Mouse (Mus musculus): ENCODE data around the gene Crybg1. TPM values are rescaled to one million over a fixed set of nuclear protein-coding genes. Genes with fewer than 3 reads are reported as not detected.
A peak's percentile ranks its signal among the peaks of the same experiment; 100 is the strongest.

Crybg1 gene
- polyA plus RNA-seq, 1 experiment: 4.2 TPM

DNA sequence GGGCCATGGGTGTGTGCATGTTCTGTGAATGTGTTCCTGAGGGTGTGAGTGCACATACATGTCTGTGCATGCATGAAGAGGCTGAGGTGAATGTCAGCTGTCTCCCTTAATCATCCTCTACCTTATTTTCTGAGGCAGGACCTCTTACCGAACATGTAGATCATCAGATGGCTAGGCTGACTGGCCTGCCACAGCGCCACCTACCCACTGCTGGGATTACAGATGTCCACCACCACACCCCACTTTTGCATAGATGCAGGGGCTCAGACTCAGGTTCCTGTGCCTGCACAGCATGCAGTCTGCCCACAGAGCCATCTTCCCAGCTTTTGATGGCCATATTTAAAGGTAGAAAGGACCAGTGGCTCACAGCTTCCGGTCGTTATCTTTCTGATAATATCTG lies 103.9 kb downstream of the Crybg1 start:
- no peak overlapping the region for H3K4me3 ChIP-seq (ENCODE audit: low read depth, low read length)
- H3K27me3 ChIP-seq (ENCODE audit: control insufficient read depth, insufficient read depth, low read length, poor library complexity, severe bottlenecking): no peaks in the 10 kb centered on the region; the same call in 1 of the 2 replicates
- no peak overlapping the region for H3K9ac ChIP-seq (ENCODE audit: low read depth, poor library complexity, severe bottlenecking)
- no peaks in the 10 kb centered on the region for H3K9me3 ChIP-seq (replicated peaks; ENCODE audit: control insufficient read depth, insufficient read depth, low read length, poor library complexity, severe bottlenecking)
- no peak overlapping the region for H3K27ac ChIP-seq (ENCODE audit: insufficient read depth, low read length)
- TF ChIP-seq CTCF (IDR thresholded peaks at IDR 0.05; ENCODE audit: low read depth, low read length): peak; percentile 71
- TF ChIP-seq EP300 (IDR thresholded peaks at IDR 0.05; ENCODE audit: insufficient read depth, low read depth, low read length): no peak
- H3K36me3 ChIP-seq (ENCODE audit: control insufficient read depth, insufficient read depth, low read length, poor library complexity, severe bottlenecking): no peaks in the 10 kb centered on the region
- no peaks in the 10 kb centered on the region for H3K4me1 ChIP-seq (ENCODE audit: control insufficient read depth, insufficient read depth, low read length)

DNA sequence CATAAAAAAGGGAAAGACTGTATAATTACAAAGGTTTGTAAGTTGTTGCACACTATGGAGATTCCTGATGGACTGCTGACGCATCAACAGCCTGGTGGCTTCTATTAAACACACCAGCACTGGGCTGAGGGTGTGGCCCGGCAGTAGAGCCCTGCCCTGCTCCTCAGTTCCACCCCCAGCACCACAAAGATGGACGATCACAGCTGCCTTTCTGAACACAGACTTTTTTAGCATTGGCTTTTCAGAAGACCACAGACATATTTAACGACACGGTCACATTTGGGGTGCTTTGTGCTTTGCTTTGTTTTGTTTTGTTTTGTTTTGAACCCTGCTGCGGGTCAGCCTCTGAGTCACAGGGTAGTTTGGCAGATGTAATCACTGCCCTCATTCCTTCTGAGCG lies 105.0 kb downstream of the Crybg1 start:
- no peak overlapping the region for H3K4me3 ChIP-seq (ENCODE audit: low read depth, low read length)
- no peak for TF ChIP-seq POLR2A (IDR thresholded peaks at IDR 0.05; ENCODE audit: insufficient read depth, low read length)
- no peak for TF ChIP-seq CTCF (IDR thresholded peaks at IDR 0.05; ENCODE audit: low read depth, low read length)
- no peak for TF ChIP-seq EP300 (IDR thresholded peaks at IDR 0.05; ENCODE audit: insufficient read depth, low read depth, low read length)
- H3K4me1 ChIP-seq (ENCODE audit: control insufficient read depth, insufficient read depth, low read length): no peaks in the 10 kb centered on the region
- no peak overlapping the region for H3K27ac ChIP-seq (ENCODE audit: insufficient read depth, low read length)
- no peaks in the 10 kb centered on the region; the same call in 1 of the 2 replicates for H3K27me3 ChIP-seq (ENCODE audit: control insufficient read depth, insufficient read depth, low read length, poor library complexity, severe bottlenecking)
- no peak overlapping the region for H3K9ac ChIP-seq (ENCODE audit: low read depth, poor library complexity, severe bottlenecking)
- no peaks in the 10 kb centered on the region for H3K9me3 ChIP-seq (replicated peaks; ENCODE audit: control insufficient read depth, insufficient read depth, low read length, poor library complexity, severe bottlenecking)
- H3K36me3 ChIP-seq (ENCODE audit: control insufficient read depth, insufficient read depth, low read length, poor library complexity, severe bottlenecking): no peaks in the 10 kb centered on the region

DNA sequence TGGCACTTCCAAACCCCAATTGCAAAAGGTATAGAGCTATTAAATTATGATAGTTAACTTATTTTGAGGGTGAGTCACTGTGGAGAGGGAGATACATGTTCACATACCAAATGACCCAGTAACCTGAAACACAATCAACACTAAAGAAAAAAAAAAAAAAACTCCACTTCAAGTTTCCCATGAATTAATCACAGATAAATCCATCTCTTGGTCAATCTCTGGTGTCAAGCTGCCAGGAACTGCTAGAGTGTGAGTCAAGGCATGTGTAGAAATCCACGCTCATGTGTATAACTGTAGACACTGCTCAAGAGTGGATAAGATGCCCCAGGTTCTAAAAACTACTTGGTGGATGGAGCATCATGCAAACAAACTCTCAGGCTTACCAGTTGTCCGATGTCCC lies 109.5 kb downstream of the Crybg1 start:
- no peak overlapping the region for H3K4me3 ChIP-seq (ENCODE audit: low read depth, low read length)
- no peaks in the 10 kb centered on the region for H3K9me3 ChIP-seq (replicated peaks; ENCODE audit: control insufficient read depth, insufficient read depth, low read length, poor library complexity, severe bottlenecking)
- no peak overlapping the region for H3K9ac ChIP-seq (ENCODE audit: low read depth, poor library complexity, severe bottlenecking)
- no peak overlapping the region for H3K27ac ChIP-seq (ENCODE audit: insufficient read depth, low read length)
- no peaks in the 10 kb centered on the region for H3K36me3 ChIP-seq (ENCODE audit: control insufficient read depth, insufficient read depth, low read length, poor library complexity, severe bottlenecking)
- no peaks in the 10 kb centered on the region; the same call in 1 of the 2 replicates for H3K27me3 ChIP-seq (ENCODE audit: control insufficient read depth, insufficient read depth, low read length, poor library complexity, severe bottlenecking)
- no peak for TF ChIP-seq CTCF (IDR thresholded peaks at IDR 0.05; ENCODE audit: low read depth, low read length)
- TF ChIP-seq EP300 (IDR thresholded peaks at IDR 0.05; ENCODE audit: insufficient read depth, low read depth, low read length): no peak
- no peak for TF ChIP-seq POLR2A (IDR thresholded peaks at IDR 0.05; ENCODE audit: insufficient read depth, low read length)
- no peaks in the 10 kb centered on the region for H3K4me1 ChIP-seq (ENCODE audit: control insufficient read depth, insufficient read depth, low read length)

DNA sequence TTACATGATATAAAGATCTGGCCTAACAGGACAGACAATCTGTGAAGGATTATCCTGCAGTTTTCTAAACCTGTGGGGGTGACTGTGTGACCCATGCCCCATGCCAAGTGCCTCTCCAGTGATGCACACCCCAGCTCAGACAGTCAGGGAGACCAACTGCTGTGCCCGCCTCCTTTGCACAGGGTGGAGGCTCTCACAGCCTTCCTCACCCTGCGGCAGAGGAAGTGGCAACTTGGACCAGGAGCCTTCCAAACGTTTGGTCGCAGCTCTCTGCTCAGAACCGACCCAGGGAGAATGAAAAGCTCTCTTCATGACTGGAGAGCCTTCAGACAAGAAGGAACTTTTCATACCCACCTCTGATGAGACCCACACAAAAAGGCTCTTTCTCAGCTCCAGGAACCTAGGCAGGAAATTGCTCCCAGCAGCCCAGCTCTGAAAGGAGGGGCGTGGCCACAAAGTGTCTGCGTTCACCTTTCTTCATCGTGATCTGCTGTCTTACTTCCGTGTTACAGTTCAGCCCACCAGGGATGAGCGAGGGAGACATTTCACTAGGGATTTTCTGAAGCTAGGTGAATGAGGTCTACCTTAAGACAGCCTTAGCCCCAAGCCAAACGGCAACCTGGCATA lies 110.6 kb downstream of the Crybg1 start:
- H3K9ac ChIP-seq (ENCODE audit: low read depth, poor library complexity, severe bottlenecking): no peak overlapping the region
- no peaks in the 10 kb centered on the region for H3K9me3 ChIP-seq (replicated peaks; ENCODE audit: control insufficient read depth, insufficient read depth, low read length, poor library complexity, severe bottlenecking)
- H3K27me3 ChIP-seq (ENCODE audit: control insufficient read depth, insufficient read depth, low read length, poor library complexity, severe bottlenecking): no peaks in the 10 kb centered on the region; the same call in 1 of the 2 replicates
- no peaks in the 10 kb centered on the region for H3K36me3 ChIP-seq (ENCODE audit: control insufficient read depth, insufficient read depth, low read length, poor library complexity, severe bottlenecking)
- H3K4me1 ChIP-seq (ENCODE audit: control insufficient read depth, insufficient read depth, low read length): no peaks in the 10 kb centered on the region
- no peak overlapping the region for H3K27ac ChIP-seq (ENCODE audit: insufficient read depth, low read length)
- no peak for TF ChIP-seq POLR2A (IDR thresholded peaks at IDR 0.05; ENCODE audit: insufficient read depth, low read length)
- H3K4me3 ChIP-seq (ENCODE audit: low read depth, low read length): no peak overlapping the region

DNA sequence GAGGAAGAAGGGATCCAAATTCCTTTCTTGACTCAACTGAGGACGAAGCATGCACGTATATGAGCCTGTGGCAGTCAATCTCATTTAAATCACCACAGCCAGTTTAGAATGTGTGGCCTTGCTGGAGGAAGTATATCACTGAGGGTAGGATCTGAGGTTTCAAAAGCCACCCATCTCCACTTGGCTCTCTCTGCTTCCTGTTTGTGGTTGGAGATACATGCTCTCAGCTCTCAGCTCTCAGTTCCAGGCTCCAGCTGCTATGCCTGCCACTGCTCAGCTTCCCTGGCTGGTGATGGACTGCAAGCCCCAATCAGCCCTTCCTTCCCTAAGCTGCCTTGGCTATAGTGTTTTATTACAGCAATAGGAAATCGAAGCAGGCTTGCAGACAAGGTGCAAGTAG lies 119.1 kb downstream of the Crybg1 start:
- Histone ChIP-seq H3K4me3 (ENCODE audit: low read depth, low read length) (no peak overlapping the region), H3K27me3 (ENCODE audit: control insufficient read depth, insufficient read depth, low read length, poor library complexity, severe bottlenecking) (no peaks in the 10 kb centered on the region; the same call in 1 of the 2 replicates), H3K36me3 (ENCODE audit: control insufficient read depth, insufficient read depth, low read length, poor library complexity, severe bottlenecking) (no peaks in the 10 kb centered on the region), H3K4me1 (ENCODE audit: control insufficient read depth, insufficient read depth, low read length) (no peaks in the 10 kb centered on the region), H3K9ac (ENCODE audit: low read depth, poor library complexity, severe bottlenecking) (no peak overlapping the region), H3K27ac (ENCODE audit: insufficient read depth, low read length) (no peak overlapping the region), H3K9me3 (replicated peaks; ENCODE audit: control insufficient read depth, insufficient read depth, low read length, poor library complexity, severe bottlenecking) (no peaks in the 10 kb centered on the region)
- no peak for TF ChIP-seq CTCF (IDR thresholded peaks at IDR 0.05; ENCODE audit: low read depth, low read length)
- no peak for TF ChIP-seq EP300 (IDR thresholded peaks at IDR 0.05; ENCODE audit: insufficient read depth, low read depth, low read length)

DNA sequence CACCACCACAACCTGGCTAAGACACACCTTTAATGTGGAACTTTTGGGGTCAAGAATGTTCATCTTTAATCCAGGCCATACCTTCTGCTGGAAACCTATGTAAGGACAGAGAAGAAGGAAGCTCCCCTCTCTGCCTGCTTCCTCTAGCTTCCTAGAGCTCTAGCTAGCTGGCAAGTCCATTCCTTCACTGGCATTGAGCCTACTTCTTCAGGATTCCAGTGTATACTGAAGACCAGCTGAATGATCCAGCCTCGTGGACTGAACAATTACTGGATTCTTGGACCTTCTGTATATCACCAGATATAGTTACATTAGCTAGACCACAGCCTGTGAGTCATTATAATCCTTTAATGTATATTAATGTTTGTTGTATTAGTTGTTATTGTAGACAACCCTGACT lies 121.4 kb downstream of the Crybg1 start:
- H3K27me3 ChIP-seq (ENCODE audit: control insufficient read depth, insufficient read depth, low read length, poor library complexity, severe bottlenecking): no peaks in the 10 kb centered on the region; the same call in 1 of the 2 replicates
- no peak overlapping the region for H3K4me3 ChIP-seq (ENCODE audit: low read depth, low read length)
- H3K36me3 ChIP-seq (ENCODE audit: control insufficient read depth, insufficient read depth, low read length, poor library complexity, severe bottlenecking): no peaks in the 10 kb centered on the region
- H3K4me1 ChIP-seq (ENCODE audit: control insufficient read depth, insufficient read depth, low read length): no peaks in the 10 kb centered on the region
- TF ChIP-seq CTCF (IDR thresholded peaks at IDR 0.05; ENCODE audit: low read depth, low read length) (no peak), POLR2A (IDR thresholded peaks at IDR 0.05; ENCODE audit: insufficient read depth, low read length) (no peak), EP300 (IDR thresholded peaks at IDR 0.05; ENCODE audit: insufficient read depth, low read depth, low read length) (no peak)
- no peak overlapping the region for H3K9ac ChIP-seq (ENCODE audit: low read depth, poor library complexity, severe bottlenecking)
- H3K27ac ChIP-seq (ENCODE audit: insufficient read depth, low read length): no peak overlapping the region
- H3K9me3 ChIP-seq (replicated peaks; ENCODE audit: control insufficient read depth, insufficient read depth, low read length, poor library complexity, severe bottlenecking): no peaks in the 10 kb centered on the region

Data from ES-Bruce4 (cell line).